Mouse (Mus musculus) megakaryocyte, embryonic 14.5 days (primary cell): ENCODE data around the gene Tph1.

Experiments
- FLI1 ChIP-seq: IDR thresholded peaks from 2 replicates; pipeline ENCODE4 v1.6.1; 2012; ENCODE audit warnings: low read length, inconsistent platforms, mixed read lengths
- GATA1 ChIP-seq: IDR thresholded peaks from 3 replicates; pipeline ENCODE4 v1.6.1; 2012; ENCODE audit warnings: mixed read lengths, low read length, inconsistent platforms, borderline replicate concordance

DNA sequence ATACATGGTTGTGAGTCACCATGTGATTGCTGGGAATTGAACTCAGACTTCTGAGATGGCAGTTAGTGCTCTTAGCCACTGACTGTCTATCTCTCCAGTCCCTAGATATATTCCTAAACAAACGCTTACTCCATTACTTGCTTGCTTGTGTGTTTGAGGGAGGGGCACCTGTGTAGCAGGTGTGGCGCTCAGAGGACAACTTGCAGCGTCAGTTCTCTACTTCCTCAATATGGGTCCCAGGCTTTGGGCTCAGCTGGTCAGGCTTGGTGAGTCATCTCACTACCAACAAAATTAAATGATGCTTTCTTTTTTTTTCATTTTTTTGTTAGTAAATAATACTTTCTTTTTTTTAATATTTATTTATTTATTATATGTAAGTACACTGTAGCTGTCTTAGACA is 6.1 kb upstream of the Tph1 start:
- TF ChIP-seq GATA1 (no peak), FLI1 (no peak)
